Mouse (Mus musculus) frontal cortex, postnatal 14 days (tissue): Measurements from ENCODE around the gene Hoxa6.

Source experiments
- DNase-seq, 2 experiments: peaks; one replicate each; pipeline ENCODE4 v3.0.0; 2022; ENCODE audit warnings: low spot score in 2 of 2

Gene Hoxa6

GRCm38 (mm10) chr6:52215771-52216535 lies 7.4 kb upstream of the Hoxa6 start:
- DNase-seq = no peak

GRCm38 (mm10) chr6:52215070-52215469 lies 6.5 kb upstream of the Hoxa6 start:
- no peak for DNase-seq

GRCm38 (mm10) chr6:52214271-52214670 lies 5.7 kb upstream of the Hoxa6 start:
- DNase-seq = no peak

DNA sequence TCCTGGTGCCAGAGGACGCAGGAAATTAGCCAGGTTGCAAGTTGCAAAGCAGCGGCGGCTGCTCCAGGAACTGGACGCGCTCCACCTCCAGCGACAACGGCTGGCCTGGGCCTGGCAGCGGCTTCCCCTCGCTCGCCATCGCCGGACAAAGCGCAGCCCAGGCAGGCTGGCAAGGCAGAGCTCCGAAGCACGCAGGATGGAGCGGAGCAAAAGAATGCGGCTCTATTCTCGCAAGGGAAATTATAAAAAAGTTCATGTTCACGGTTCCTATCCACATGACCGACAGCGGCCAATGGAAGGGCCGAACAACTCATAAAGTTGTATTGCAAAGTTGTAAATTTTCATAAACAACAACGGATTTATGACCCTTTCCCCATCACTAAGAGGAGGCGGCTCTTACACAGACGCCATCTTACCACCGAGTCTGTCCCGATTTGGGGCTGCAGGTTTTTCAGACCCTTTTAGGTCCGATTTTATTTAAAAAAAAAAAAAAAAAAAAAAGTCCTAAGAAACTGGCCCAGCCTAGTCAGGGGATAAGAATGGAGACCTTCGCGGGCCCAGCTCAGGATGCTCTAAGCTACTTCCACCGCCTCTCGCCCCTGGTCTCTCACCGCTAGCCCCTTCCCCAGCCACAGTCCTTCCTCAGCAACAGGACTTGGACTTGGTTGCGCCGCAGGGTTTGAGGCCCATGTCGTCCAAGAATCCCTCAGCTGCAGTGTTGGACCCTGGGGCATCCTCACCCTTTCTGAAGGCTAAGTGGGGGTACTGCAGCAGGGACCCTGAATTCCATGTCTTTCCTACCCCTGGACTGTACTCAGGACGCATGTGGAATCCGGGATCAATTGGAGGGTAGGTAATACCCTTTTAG lies 4.8 kb upstream of the Hoxa6 start, which contains the start of the genes Hoxa3 and Gm28308:
Hoxa3 (minus strand) TSS at position 218 of the 868 bp plus-strand sequence.
Gm28308 (minus strand) TSS at position 221 of the 868 bp plus-strand sequence.
- no peak for DNase-seq

DNA sequence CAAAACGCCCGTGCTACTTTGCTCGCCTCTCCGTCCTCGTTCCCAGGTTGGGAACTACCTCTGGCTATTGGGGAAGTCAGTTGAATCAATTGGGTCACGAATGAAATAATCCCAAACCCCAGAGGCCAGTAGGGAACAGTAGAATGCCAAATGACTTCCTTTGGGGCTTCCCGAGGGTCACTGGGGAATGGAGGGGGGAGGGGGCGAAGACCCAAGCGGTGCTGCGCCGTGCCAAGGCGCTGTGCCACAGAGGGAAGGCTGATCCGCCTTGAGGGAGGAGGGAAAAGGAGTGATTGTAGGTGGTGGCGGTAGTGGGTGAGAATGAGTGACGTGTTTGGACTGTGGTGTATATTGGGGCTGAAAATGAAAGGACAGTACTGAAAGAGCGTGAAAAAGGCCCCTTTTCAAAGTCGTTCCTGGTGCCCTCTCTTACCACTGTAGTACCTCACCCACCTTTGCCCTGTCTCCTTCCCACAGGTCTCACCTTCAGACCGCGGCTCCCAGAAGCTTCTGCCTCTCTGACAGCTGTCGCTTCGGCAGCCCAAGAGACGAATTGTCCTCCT lies 4.1 kb upstream of the Hoxa6 start:
- DNase-seq = no peak

GRCm38 (mm10) chr6:52211961-52212360 lies 3.4 kb upstream of the Hoxa6 start:
- DNase-seq = no peak

DNA sequence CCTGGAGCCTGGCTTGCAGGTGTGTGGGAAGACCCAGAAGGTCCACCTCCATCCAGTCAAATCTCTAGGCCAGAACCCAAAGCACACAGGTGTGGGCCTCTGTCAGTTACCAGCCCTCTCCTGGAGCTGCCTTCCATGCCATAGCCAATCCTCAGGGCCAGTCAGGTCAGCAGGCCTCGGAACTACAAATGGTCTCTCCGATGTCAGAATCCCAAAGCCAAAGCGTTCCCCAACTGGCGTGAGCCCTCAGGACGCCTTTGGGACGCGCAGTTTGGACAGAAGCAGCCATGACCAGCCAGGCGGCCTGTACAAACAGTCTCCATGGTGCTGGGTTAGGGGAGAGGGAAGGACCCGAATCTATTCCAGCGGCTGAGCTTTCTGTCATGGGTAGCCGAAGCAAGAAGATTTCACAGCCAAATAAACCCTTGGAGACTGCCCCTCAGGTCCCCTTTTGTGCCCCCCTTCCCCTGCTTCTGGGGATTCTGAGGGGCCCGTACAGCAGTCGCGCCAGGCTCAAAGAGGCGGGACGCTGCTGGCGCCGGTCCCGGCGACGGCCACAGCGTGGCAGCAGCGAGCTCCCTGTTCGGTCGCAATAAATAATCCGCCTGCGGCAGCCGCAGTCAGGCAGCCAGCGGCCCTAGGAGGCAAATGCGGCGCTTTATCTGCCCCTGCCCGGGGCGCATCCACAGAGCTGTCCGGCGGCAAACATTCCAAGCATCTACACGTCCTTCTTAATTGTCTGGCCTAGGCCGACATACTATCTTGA lies 2.8 kb upstream of the Hoxa6 start:
- no peak for DNase-seq

DNA sequence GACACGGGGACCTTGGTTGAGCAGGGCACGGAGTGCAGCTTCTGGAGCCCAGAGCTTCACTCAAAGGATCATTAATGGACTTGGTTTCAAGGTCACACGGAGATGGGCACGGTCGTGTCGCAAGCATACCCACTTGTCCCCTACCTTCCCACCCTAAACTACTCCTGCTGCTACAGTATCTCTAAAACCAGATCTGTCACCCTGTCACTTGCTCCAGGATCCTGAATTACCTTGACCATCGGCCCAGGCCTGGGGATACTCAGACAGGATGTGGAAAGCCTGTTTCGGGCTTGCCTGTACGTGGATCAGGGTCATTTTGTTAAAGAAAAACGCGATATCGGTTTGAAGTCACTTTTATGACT lies 1.1 kb upstream of the Hoxa6 start:
- DNase-seq = no peak

- DNase-seq = no peak
Measured at GRCm38 (mm10) chr6:52208868-52209684, 554 bp upstream of the Hoxa6 start.

- DNase-seq = no peak
Measured at GRCm38 (mm10) chr6:52207684-52207976, 892 bp downstream of the Hoxa6 start.

GRCm38 (mm10) chr6:52206882-52207683 lies 1.4 kb downstream of the Hoxa6 start:
- DNase-seq = no peak

GRCm38 (mm10) chr6:52205638-52206621 lies 2.6 kb downstream of the Hoxa6 start:
- DNase-seq = no peak

DNA sequence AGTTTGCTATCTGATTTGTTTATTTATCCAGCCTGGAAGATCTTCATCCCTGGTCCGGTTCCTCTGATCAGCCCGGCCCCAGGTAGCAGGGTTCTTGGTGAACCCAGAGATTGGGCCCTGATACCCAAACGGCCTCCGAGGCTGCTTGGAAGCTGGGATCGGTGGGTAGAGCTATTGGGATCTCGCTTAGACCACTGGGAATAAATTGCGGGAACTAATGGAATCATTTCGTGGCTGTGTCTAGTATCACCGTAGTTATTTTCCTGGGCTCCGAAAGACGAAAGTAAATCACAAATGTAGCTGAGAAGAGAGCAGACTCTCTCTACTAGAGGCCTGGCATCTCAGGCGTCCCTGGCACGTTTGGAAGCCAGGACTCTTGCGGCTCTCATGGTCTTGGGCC lies 3.3 kb downstream of the Hoxa6 start:
- DNase-seq = no peak

- no peak for DNase-seq
Measured at GRCm38 (mm10) chr6:52204050-52204752, 4.3 kb downstream of the Hoxa6 start, which contains the start of gene Hoxa5. TSS of gene Hoxa5 (minus strand) at chr6:52204587.

DNA sequence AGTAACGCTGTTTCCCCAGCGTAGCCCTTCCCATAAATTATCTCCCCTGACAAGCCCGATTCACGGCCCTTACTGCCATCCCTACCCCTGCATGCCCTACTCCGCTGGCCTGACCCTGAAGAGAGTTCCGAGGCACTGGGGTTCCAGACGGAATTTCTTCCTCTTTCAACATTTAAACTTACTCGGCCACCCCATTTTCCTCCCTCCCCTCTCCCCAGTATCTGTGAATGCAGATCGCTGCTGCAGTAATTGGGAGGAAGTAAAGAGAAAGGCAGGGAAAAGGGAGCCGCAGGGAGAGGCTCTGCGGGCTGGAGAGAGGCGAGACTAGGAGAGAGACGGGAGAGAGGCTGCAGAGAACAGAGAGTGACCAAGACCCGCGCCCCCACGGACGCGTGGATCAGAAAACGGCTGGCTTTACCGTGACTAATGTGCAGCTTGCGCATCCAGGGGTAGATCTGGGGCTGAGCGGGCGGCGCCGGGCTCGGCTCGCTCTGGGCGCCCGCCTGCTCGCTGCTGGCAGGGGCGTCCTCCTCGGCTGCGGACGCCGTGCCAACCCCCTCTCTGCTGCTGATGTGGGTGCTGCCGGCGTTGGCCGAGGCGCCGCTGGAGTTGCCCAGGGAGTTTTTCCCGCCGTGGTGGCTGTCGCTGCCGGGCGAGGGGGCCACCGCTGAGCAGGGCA lies 5.0 kb downstream of the Hoxa6 start:
- no peak for DNase-seq

DNA sequence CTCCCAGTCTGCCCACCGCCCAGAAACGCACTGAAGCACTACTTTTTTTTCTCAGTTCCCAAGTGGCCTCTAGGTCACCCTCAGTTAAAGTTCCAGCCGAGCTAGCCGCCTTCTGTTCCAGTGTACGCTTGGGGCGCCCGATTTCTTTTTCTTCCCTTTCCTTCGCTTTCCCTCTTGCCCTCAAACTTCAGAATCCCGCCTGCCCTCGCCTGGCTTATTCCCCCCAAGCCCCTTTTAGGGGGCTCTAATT lies 5.5 kb downstream of the Hoxa6 start:
- DNase-seq = no peak

- DNase-seq = no peak
Measured at GRCm38 (mm10) chr6:52202362-52203120, 6.0 kb downstream of the Hoxa6 start.
